Mouse (Mus musculus) kidney, embryonic 15.5 days (tissue): ENCODE data around the gene Ldhb. TPM values are rescaled to one million over a fixed set of nuclear protein-coding genes. Genes with fewer than 3 reads are reported as not detected.
"Not testable (repeated sequence)": the region's sequence is repeated elsewhere in the genome, so short reads cannot be mapped to it uniquely, and the experiment has no call there.

Experiments used
- ATAC-seq: fragments of 200-750 bp; cut with Nextera tagmentation; replicated peaks from 2 replicates; pipeline ENCODE4 v1.8.0; 2017; ENCODE audit warnings: moderate TSS enrichment; ENCODE audit not compliant: low FRiP score
- H3K27ac ChIP-seq: fragments of 300-500 bp; sonication (generic); 2 replicates; pipeline ENCODE4 v1.5.1; 2015; ENCODE audit warnings: mild to moderate bottlenecking, inconsistent platforms
- H3K27me3 ChIP-seq: fragments of 300-500 bp; sonication (generic); 2 replicates; pipeline ENCODE4 v1.6.1; 2015; ENCODE audit warnings: inconsistent platforms
- H3K36me3 ChIP-seq: fragments of 300-500 bp; sonication (generic); 2 replicates; pipeline ENCODE4 v1.6.1; 2015; ENCODE audit warnings: inconsistent platforms
- H3K4me1 ChIP-seq: fragments of 300-500 bp; sonication (generic); 2 replicates; pipeline ENCODE4 v1.6.1; 2015; ENCODE audit warnings: inconsistent platforms
- H3K4me2 ChIP-seq: fragments of 300-500 bp; sonication (generic); 2 replicates; pipeline ENCODE4 v1.6.1; 2015; ENCODE audit warnings: moderate library complexity, mild to moderate bottlenecking, inconsistent platforms
- H3K4me3 ChIP-seq: fragments of 300-500 bp; sonication (generic); replicated peaks from 2 replicates; pipeline ENCODE4 v1.5.1; 2015; ENCODE audit warnings: mild to moderate bottlenecking, inconsistent platforms
- H3K9ac ChIP-seq: fragments of 300-500 bp; sonication (generic); 2 replicates; pipeline ENCODE4 v1.6.1; 2015; ENCODE audit warnings: mild to moderate bottlenecking, inconsistent platforms
- H3K9me3 ChIP-seq: fragments of 300-500 bp; sonication (generic); replicated peaks from 2 replicates; pipeline ENCODE4 v1.6.1; 2016; ENCODE audit warnings: inconsistent platforms
- WGBS: fragments of 180-500 bp; shearing (Covaris S2); methylation state at CpG from one replicate; pipeline ENCODE4 v1.1.7; 2015; ENCODE audit warnings: mixed read lengths; 5-methylcytosine and 5-hydroxymethylcytosine counted together
- polyA plus RNA-seq: library from polyadenylated mRNA; unstranded; fragments of >200 nt; fragmentation: Nextera tagmentation; extraction: Ambion mirVana; gene quantifications from 2 replicates; pipeline ENCODE4 v1.2.1, GENCODE M21; 2015

Ldhb gene
- polyA plus RNA-seq, 1 experiment from 2014 or later = 697 TPM

DNA sequence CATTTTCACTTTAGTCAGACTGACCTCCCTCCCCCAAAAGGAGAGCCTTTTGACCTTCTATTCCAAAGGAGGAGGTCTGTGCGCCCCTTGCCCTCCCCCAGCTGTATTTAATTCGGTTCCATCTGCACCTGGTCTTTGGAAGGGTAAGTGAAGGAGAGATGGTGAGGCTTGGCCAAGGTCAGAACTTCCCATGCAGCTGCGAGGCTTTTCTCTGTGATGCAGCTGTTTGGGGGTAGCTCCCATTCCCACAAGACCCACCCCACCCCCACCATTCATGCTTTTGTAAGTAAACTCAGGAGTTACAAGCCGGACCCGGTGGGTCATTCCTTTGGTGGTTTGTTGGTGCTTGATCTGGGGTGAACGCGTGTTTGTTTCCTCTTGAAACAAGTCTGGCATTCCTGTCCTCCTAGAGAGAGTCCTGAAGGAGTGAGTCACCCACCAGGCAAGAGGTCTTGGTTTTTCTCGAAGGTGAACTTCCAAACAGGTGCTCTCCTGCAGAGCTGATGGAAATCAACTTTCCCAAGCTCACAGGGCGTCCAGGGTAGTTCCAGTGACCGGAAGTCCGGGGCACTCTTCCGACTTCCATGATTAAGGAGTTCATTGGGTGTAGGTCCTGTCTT is 3.9 kb upstream of the Ldhb start:
- peaks cover 12% of the 10 kb centered on the region; the same call in 1 of the 2 replicates for H3K27me3 ChIP-seq
- H3K4me2 ChIP-seq = no peak overlapping the region
- WGBS = 26% methylated on average over 12 of the region's 12 CpGs
- no peaks in the 10 kb centered on the region for H3K9me3 ChIP-seq
- no peak for ATAC-seq
- peaks cover 36% of the 10 kb centered on the region for H3K4me1 ChIP-seq
- no peak overlapping the region for H3K27ac ChIP-seq
- H3K4me3 ChIP-seq = no peak overlapping the region
- H3K36me3 ChIP-seq = no peaks in the 10 kb centered on the region
- H3K9ac ChIP-seq = no peak overlapping the region

DNA sequence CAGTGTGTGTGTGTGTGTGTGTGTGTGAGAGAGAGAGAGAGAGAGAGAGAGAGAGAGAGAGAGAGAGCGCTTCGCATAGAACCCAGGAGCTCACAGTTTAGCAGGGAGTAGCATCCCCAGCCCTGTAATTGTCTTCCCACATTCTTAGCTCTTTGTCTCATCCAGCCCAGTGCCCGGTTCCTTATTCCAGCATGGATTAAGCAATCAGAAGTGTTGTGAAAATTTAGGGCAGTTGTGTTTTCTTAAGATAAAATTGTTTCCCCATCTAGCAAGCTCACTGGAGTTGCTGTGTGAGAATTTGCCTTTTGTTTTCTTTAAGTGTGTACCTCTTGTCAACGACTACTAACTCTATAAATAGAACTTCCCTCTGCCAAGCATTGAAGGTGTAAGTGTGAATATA is 906 bp upstream of the Ldhb start:
- Histone ChIP-seq H3K36me3 (peaks cover 11% of the 10 kb centered on the region), H3K27ac (0 out of 2 replicates have a peak overlapping the region, but pooled peaks have one; percentile 85), H3K27me3 (peaks cover 4% of the 10 kb centered on the region; the same call in 1 of the 2 replicates), H3K4me3 (no peak overlapping the region), H3K9ac (no peak overlapping the region), H3K4me2 (no peak overlapping the region), H3K9me3 (no peaks in the 10 kb centered on the region), H3K4me1 (peaks cover 55% of the 10 kb centered on the region)
- no peak for ATAC-seq
- WGBS = 40% methylated on average over 4 of the region's 4 CpGs

DNA sequence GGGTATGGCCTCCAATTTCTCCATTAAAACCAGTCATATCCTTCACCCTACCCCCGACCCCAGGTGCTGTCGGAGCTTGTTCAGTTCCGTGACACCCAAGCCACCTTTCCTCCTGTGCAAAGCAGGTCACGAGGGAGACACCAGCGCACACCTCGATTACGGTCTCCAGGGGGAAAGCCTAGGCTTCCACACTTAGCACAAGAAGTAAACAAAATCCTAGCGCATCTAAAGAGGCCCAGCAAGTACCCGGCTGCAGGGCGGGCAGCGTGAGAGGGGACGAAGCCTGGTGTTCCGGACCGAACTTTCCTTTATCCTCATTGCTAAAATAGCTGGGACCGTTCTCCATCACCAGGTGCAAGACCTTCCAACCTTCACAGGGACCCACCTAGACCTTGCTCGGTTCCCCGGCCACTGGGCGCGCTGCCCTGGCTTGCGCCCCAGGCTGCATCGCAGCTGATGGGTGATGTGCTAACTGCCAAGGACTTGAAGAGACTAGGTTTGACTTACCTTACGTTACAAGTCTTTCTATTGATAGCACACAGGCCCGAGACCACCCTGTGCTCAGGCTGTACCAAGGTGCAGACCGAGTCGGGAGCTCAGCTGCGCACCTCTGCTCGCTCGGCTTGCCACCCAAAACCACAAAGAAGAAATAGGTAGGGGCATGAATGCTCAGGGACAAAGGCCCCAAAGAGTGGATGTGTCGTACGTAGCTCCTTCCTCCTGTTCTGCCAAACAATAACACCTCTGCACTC is 548 bp downstream of the Ldhb start:
- Histone ChIP-seq H3K27me3 (peaks cover 4% of the 10 kb centered on the region; the same call in 1 of the 2 replicates), H3K4me2 (peak overlapping the region; percentile 81), H3K9me3 (no peaks in the 10 kb centered on the region), H3K36me3 (peaks cover 14% of the 10 kb centered on the region), H3K9ac (peak overlapping the region; percentile 67), H3K4me1 (peaks cover 62% of the 10 kb centered on the region), H3K27ac (peak overlapping the region; percentile 85), H3K4me3 (peak overlapping the region; percentile 61)
- ATAC-seq = peak; percentile 41
- 1% methylated on average over 30 of the region's 30 CpGs for WGBS

GRCm38 (mm10) chr6:142506338-142507032 is 1.3 kb downstream of the Ldhb start:
- peaks cover 4% of the 10 kb centered on the region; the same call in 1 of the 2 replicates for H3K27me3 ChIP-seq
- peak; percentile 13 for ATAC-seq
- 6% methylated on average over 10 of the region's 10 CpGs for WGBS
- H3K9me3 ChIP-seq = no peaks in the 10 kb centered on the region
- peak overlapping the region; percentile 61 for H3K4me3 ChIP-seq
- peaks cover 20% of the 10 kb centered on the region for H3K36me3 ChIP-seq
- peak overlapping the region; percentile 85 for H3K27ac ChIP-seq
- peak overlapping the region; percentile 67 for H3K9ac ChIP-seq
- H3K4me1 ChIP-seq = peaks cover 59% of the 10 kb centered on the region
- H3K4me2 ChIP-seq = peak overlapping the region; percentile 81

- Histone ChIP-seq H3K9me3 (no peaks in the 10 kb centered on the region), H3K4me1 (peaks cover 42% of the 10 kb centered on the region), H3K9ac (no peak overlapping the region), H3K27ac (peak overlapping the region; percentile 61), H3K36me3 (peaks cover 41% of the 10 kb centered on the region), H3K27me3 (no peaks in the 10 kb centered on the region), H3K4me2 (peak overlapping the region; percentile 32), H3K4me3 (peak overlapping the region; percentile 15; the same call in 1 of the 2 replicates)
- 75% methylated on average over 8 of the region's 8 CpGs for WGBS
- no peak for ATAC-seq
These were observed 4.2 kb downstream of the Ldhb start for GRCm38 (mm10) chr6:142503601-142504000.

DNA sequence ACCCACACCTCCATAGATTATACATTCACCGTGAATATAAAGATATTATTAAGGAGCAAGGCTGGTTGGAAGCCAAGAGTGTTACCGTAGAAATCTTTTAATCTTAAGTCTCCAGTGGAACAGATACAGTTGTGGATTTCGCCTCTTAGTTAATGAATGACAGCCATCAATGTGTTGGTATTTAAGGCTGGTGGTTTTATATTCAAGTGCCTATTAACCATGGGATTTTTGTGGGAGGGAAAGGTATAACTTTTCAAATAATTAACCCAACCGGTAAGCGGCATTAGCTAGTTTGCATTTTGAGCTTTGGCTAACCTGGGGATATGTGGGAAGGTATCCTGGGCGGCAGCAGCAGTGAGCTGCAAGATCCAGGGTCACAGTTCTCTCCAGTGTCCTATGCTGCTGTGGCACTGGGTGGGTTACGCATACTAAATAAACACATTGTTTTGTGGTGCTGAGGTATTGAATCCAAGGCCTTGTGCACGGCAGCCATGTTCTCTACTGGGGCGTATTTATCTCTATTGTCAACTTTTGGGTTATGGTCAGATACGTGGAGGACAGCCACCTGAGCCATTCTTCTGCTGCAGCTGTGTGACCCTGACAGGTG is 5.1 kb downstream of the Ldhb start:
- H3K9me3 ChIP-seq = no peaks in the 10 kb centered on the region
- no peak overlapping the region for H3K9ac ChIP-seq
- peak overlapping the region; percentile 87 for H3K27ac ChIP-seq
- peaks cover 35% of the 10 kb centered on the region for H3K4me1 ChIP-seq
- H3K27me3 ChIP-seq = no peaks in the 10 kb centered on the region
- H3K4me2 ChIP-seq = peak overlapping the region; percentile 36
- WGBS = 74% methylated on average over 10 of the region's 10 CpGs
- no peak overlapping the region for H3K4me3 ChIP-seq
- peak; percentile 57 for ATAC-seq
- peaks cover 51% of the 10 kb centered on the region for H3K36me3 ChIP-seq

DNA sequence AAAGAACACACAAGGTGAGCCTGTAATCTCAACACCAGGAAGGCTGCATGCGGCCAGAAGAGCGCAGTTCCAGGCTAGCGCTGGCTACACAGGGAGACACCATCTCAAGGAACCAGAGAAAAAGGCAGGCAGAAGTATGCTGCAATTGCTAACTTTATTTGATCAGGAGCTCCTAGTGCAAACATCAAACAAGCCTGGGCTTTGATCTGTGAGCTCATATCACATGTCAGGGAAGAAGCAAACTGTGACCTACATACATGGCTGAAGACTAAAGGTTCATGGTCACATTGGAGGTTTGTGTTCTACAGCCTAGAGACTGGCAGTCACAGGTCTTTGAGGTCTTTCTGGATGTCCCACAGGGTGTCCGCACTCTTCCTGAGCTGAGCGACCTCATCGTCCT is 17.6 kb downstream of the Ldhb start:
- H3K4me2 ChIP-seq, H3K9ac ChIP-seq, H3K4me3 ChIP-seq, H3K9me3 ChIP-seq, ATAC-seq, H3K4me1 ChIP-seq, H3K27me3 ChIP-seq, H3K27ac ChIP-seq: not testable (repeated sequence)
- H3K36me3 ChIP-seq = peaks cover 80% of the 10 kb centered on the region
- 93% methylated on average over 6 of the region's 6 CpGs for WGBS

- Histone ChIP-seq H3K4me3 (no peak overlapping the region), H3K4me1 (no peaks in the 10 kb centered on the region), H3K27me3 (no peaks in the 10 kb centered on the region), H3K9me3 (no peaks in the 10 kb centered on the region), H3K27ac (no peak overlapping the region), H3K9ac (no peak overlapping the region), H3K36me3 (peaks cover 65% of the 10 kb centered on the region), H3K4me2 (no peak overlapping the region)
- WGBS = 87% methylated on average over 9 of the region's 9 CpGs
- no peak for ATAC-seq
These were observed 20.1 kb downstream of the Ldhb start for GRCm38 (mm10) chr6:142487638-142488037.

- no peak for ATAC-seq
- Histone ChIP-seq H3K4me2 (no peak overlapping the region), H3K9me3 (no peaks in the 10 kb centered on the region), H3K36me3 (peaks cover 47% of the 10 kb centered on the region), H3K27me3 (no peaks in the 10 kb centered on the region), H3K4me3 (no peak overlapping the region), H3K9ac (no peak overlapping the region), H3K27ac (no peak overlapping the region), H3K4me1 (no peaks in the 10 kb centered on the region)
- WGBS = 89% methylated on average over 4 of the region's 4 CpGs
These were observed 22.2 kb downstream of the Ldhb start for GRCm38 (mm10) chr6:142485478-142486123.

- no peak for ATAC-seq
- 77% methylated on average over 7 of the region's 7 CpGs for WGBS
- Histone ChIP-seq H3K4me2 (no peak overlapping the region), H3K27ac (no peak overlapping the region), H3K27me3 (no peaks in the 10 kb centered on the region), H3K9ac (no peak overlapping the region), H3K9me3 (no peaks in the 10 kb centered on the region), H3K4me1 (no peaks in the 10 kb centered on the region), H3K36me3 (no peaks in the 10 kb centered on the region), H3K4me3 (no peak overlapping the region)
These were observed 30.5 kb downstream of the Ldhb start for GRCm38 (mm10) chr6:142477239-142477638.

- no peaks in the 10 kb centered on the region for H3K9me3 ChIP-seq
- H3K27ac ChIP-seq = no peak within 1 kb of the TSS
- H3K4me1 ChIP-seq = no peaks in the 10 kb centered on the region
- H3K27me3 ChIP-seq = no peaks in the 10 kb centered on the region
- H3K36me3 ChIP-seq = no peaks in the 10 kb centered on the region
- no peak within 1 kb of the TSS for H3K4me2 ChIP-seq
- H3K9ac ChIP-seq = no peak within 1 kb of the TSS
- no peak within 1 kb of the TSS for H3K4me3 ChIP-seq
- 0 out of 2 replicates have a peak, but pooled peaks have one; percentile 36 for ATAC-seq
- 56% methylated on average over 4 of the region's 4 CpGs for WGBS
These were observed 35.0 kb downstream of the Ldhb start, which contains the start of gene Gys2 for GRCm38 (mm10) chr6:142472801-142473203. Gene Gys2, minus strand, starts transcription at chr6:142473109.
